Mouse (Mus musculus): ENCODE measurements at regions not wholly inside any gene's neighbourhood (a gene's known extent, or its start where the extent isn't known, plus 50 kb on each side); places are given as distances from the start of the nearest gene placed in this dataset.
A peak's percentile ranks its signal among the peaks of the same experiment; 100 is the strongest.

GRCm38 (mm10) chr2:135525779-135526178 is 133.0 kb upstream of the Plcb4 start:
- no peak overlapping the region for H3K4me2 ChIP-seq
- 85% methylated on average over 1 of the region's 1 CpGs for WGBS (ENCODE audit: insufficient replicate concordance)
- no peak overlapping the region for H3K9ac ChIP-seq (ENCODE audit: low read depth, low read length)
- H3K4me3 ChIP-seq (ENCODE audit: low read depth, low read length): no peak overlapping the region
- H3K36me3 ChIP-seq (ENCODE audit: control insufficient read depth, insufficient read depth, low read length): no peaks in the 10 kb centered on the region
- no peaks in the 10 kb centered on the region for H3K9me3 ChIP-seq (replicated peaks; ENCODE audit: control insufficient read depth, low read length)
- ATAC-seq (replicated peaks; ENCODE audit: insufficient number of reproducible peaks, low FRiP score, low TSS enrichment): no peak
- no peaks in the 10 kb centered on the region for H3K4me1 ChIP-seq (ENCODE audit: control insufficient read depth, insufficient read depth, low read length)
- H3K27me3 ChIP-seq (ENCODE audit: control insufficient read depth, insufficient read depth, low read length): no peaks in the 10 kb centered on the region
- no peak overlapping the region for H3K27ac ChIP-seq (ENCODE audit: low read depth, low read length)

- H3K4me1 ChIP-seq (ENCODE audit: control insufficient read depth, insufficient read depth, low read length): no peaks in the 10 kb centered on the region
- WGBS (ENCODE audit: insufficient replicate concordance): 65% methylated on average over 3 of the region's 3 CpGs
- no peak overlapping the region for H3K9ac ChIP-seq (ENCODE audit: low read depth, low read length)
- no peak overlapping the region for H3K4me3 ChIP-seq (ENCODE audit: low read depth, low read length)
- H3K27me3 ChIP-seq (ENCODE audit: control insufficient read depth, insufficient read depth, low read length): no peaks in the 10 kb centered on the region
- H3K36me3 ChIP-seq (ENCODE audit: control insufficient read depth, insufficient read depth, low read length): no peaks in the 10 kb centered on the region
- peaks cover 3% of the 10 kb centered on the region; the same call in 1 of the 2 replicates for H3K9me3 ChIP-seq (replicated peaks; ENCODE audit: control insufficient read depth, low read length)
- no peak overlapping the region for H3K27ac ChIP-seq (ENCODE audit: low read depth, low read length)
- no peak overlapping the region for H3K4me2 ChIP-seq
- ATAC-seq (replicated peaks; ENCODE audit: insufficient number of reproducible peaks, low FRiP score, low TSS enrichment): no peak
These were observed 129.2 kb upstream of the Plcb4 start for GRCm38 (mm10) chr2:135529619-135530018.

- no peak overlapping the region for H3K9ac ChIP-seq (ENCODE audit: low read depth, low read length)
- H3K4me1 ChIP-seq (ENCODE audit: control insufficient read depth, insufficient read depth, low read length): peaks cover 14% of the 10 kb centered on the region; the same call in 1 of the 2 replicates
- WGBS (ENCODE audit: insufficient replicate concordance): 18% methylated on average over 11 of the region's 11 CpGs
- H3K9me3 ChIP-seq (replicated peaks; ENCODE audit: control insufficient read depth, low read length): peaks cover 3% of the 10 kb centered on the region; the same call in 1 of the 2 replicates
- H3K27me3 ChIP-seq (ENCODE audit: control insufficient read depth, insufficient read depth, low read length): no peaks in the 10 kb centered on the region
- peak; percentile 70 for ATAC-seq (replicated peaks; ENCODE audit: insufficient number of reproducible peaks, low FRiP score, low TSS enrichment)
- H3K4me2 ChIP-seq: peak overlapping the region; percentile 57
- H3K4me3 ChIP-seq (ENCODE audit: low read depth, low read length): 0 out of 2 replicates have a peak overlapping the region, but pooled peaks have one; percentile 11
- H3K36me3 ChIP-seq (ENCODE audit: control insufficient read depth, insufficient read depth, low read length): no peaks in the 10 kb centered on the region
- H3K27ac ChIP-seq (ENCODE audit: low read depth, low read length): peak overlapping the region; percentile 91
These were observed 122.4 kb upstream of the Plcb4 start for GRCm38 (mm10) chr2:135536303-135536871.

- Histone ChIP-seq H3K36me3 (ENCODE audit: control insufficient read depth, insufficient read depth, low read length) (no peaks in the 10 kb centered on the region), H3K9me3 (replicated peaks; ENCODE audit: control insufficient read depth, low read length) (peaks cover under 1% of the 10 kb centered on the region; the same call in 1 of the 2 replicates), H3K4me2 (no peak overlapping the region), H3K9ac (ENCODE audit: low read depth, low read length) (no peak overlapping the region), H3K4me3 (ENCODE audit: low read depth, low read length) (no peak overlapping the region), H3K4me1 (ENCODE audit: control insufficient read depth, insufficient read depth, low read length) (peaks cover 14% of the 10 kb centered on the region; the same call in 1 of the 2 replicates), H3K27ac (ENCODE audit: low read depth, low read length) (peak overlapping the region; percentile 91; the same call in 1 of the 2 replicates), H3K27me3 (ENCODE audit: control insufficient read depth, insufficient read depth, low read length) (no peaks in the 10 kb centered on the region)
- ATAC-seq (replicated peaks; ENCODE audit: insufficient number of reproducible peaks, low FRiP score, low TSS enrichment): no peak
- 79% methylated on average over 2 of the region's 2 CpGs for WGBS (ENCODE audit: insufficient replicate concordance)
These were observed 120.8 kb upstream of the Plcb4 start for GRCm38 (mm10) chr2:135538022-135538421.

- Histone ChIP-seq H3K27me3 (ENCODE audit: control insufficient read depth, insufficient read depth, low read length) (no peaks in the 10 kb centered on the region), H3K4me3 (ENCODE audit: low read depth, low read length) (no peak overlapping the region), H3K4me1 (ENCODE audit: control insufficient read depth, insufficient read depth, low read length) (peaks cover 12% of the 10 kb centered on the region; the same call in 1 of the 2 replicates), H3K4me2 (no peak overlapping the region), H3K9ac (ENCODE audit: low read depth, low read length) (no peak overlapping the region), H3K36me3 (ENCODE audit: control insufficient read depth, insufficient read depth, low read length) (no peaks in the 10 kb centered on the region), H3K9me3 (replicated peaks; ENCODE audit: control insufficient read depth, low read length) (no peaks in the 10 kb centered on the region), H3K27ac (ENCODE audit: low read depth, low read length) (no peak overlapping the region)
- ATAC-seq (replicated peaks; ENCODE audit: insufficient number of reproducible peaks, low FRiP score, low TSS enrichment): no peak
- 77% methylated on average over 2 of the region's 2 CpGs for WGBS (ENCODE audit: insufficient replicate concordance)
These were observed 117.8 kb upstream of the Plcb4 start for GRCm38 (mm10) chr2:135541058-135541457.

- H3K4me3 ChIP-seq (ENCODE audit: low read depth, low read length): no peak overlapping the region
- no peaks in the 10 kb centered on the region for H3K9me3 ChIP-seq (replicated peaks; ENCODE audit: control insufficient read depth, low read length)
- H3K4me2 ChIP-seq: no peak overlapping the region
- no peak for ATAC-seq (replicated peaks; ENCODE audit: insufficient number of reproducible peaks, low FRiP score, low TSS enrichment)
- H3K9ac ChIP-seq (ENCODE audit: low read depth, low read length): no peak overlapping the region
- no peaks in the 10 kb centered on the region for H3K36me3 ChIP-seq (ENCODE audit: control insufficient read depth, insufficient read depth, low read length)
- H3K27ac ChIP-seq (ENCODE audit: low read depth, low read length): no peak overlapping the region
- no peaks in the 10 kb centered on the region for H3K27me3 ChIP-seq (ENCODE audit: control insufficient read depth, insufficient read depth, low read length)
- H3K4me1 ChIP-seq (ENCODE audit: control insufficient read depth, insufficient read depth, low read length): peaks cover 9% of the 10 kb centered on the region; the same call in 1 of the 2 replicates
These were observed 116.9 kb upstream of the Plcb4 start for GRCm38 (mm10) chr2:135541930-135542329.

GRCm38 (mm10) chr2:135544882-135545281 is 113.9 kb upstream of the Plcb4 start:
- H3K4me2 ChIP-seq: no peak overlapping the region
- H3K4me1 ChIP-seq (ENCODE audit: control insufficient read depth, insufficient read depth, low read length): no peaks in the 10 kb centered on the region
- H3K9ac ChIP-seq (ENCODE audit: low read depth, low read length): no peak overlapping the region
- H3K36me3 ChIP-seq (ENCODE audit: control insufficient read depth, insufficient read depth, low read length): no peaks in the 10 kb centered on the region
- no peaks in the 10 kb centered on the region for H3K27me3 ChIP-seq (ENCODE audit: control insufficient read depth, insufficient read depth, low read length)
- ATAC-seq (replicated peaks; ENCODE audit: insufficient number of reproducible peaks, low FRiP score, low TSS enrichment): no peak
- no peak overlapping the region for H3K27ac ChIP-seq (ENCODE audit: low read depth, low read length)
- no peaks in the 10 kb centered on the region for H3K9me3 ChIP-seq (replicated peaks; ENCODE audit: control insufficient read depth, low read length)
- no peak overlapping the region for H3K4me3 ChIP-seq (ENCODE audit: low read depth, low read length)

GRCm38 (mm10) chr2:135547966-135548365 is 110.8 kb upstream of the Plcb4 start:
- H3K4me3 ChIP-seq (ENCODE audit: low read depth, low read length): no peak overlapping the region
- H3K4me1 ChIP-seq (ENCODE audit: control insufficient read depth, insufficient read depth, low read length): no peaks in the 10 kb centered on the region
- H3K36me3 ChIP-seq (ENCODE audit: control insufficient read depth, insufficient read depth, low read length): no peaks in the 10 kb centered on the region
- no peak overlapping the region for H3K27ac ChIP-seq (ENCODE audit: low read depth, low read length)
- no peaks in the 10 kb centered on the region for H3K9me3 ChIP-seq (replicated peaks; ENCODE audit: control insufficient read depth, low read length)
- no peak overlapping the region for H3K9ac ChIP-seq (ENCODE audit: low read depth, low read length)
- no peak for ATAC-seq (replicated peaks; ENCODE audit: insufficient number of reproducible peaks, low FRiP score, low TSS enrichment)
- no peaks in the 10 kb centered on the region for H3K27me3 ChIP-seq (ENCODE audit: control insufficient read depth, insufficient read depth, low read length)
- no peak overlapping the region for H3K4me2 ChIP-seq
- 82% methylated on average over 3 of the region's 3 CpGs for WGBS (ENCODE audit: insufficient replicate concordance)

GRCm38 (mm10) chr2:135553031-135553430 is 105.8 kb upstream of the Plcb4 start:
- H3K9ac ChIP-seq (ENCODE audit: low read depth, low read length): no peak overlapping the region
- 37% methylated on average over 3 of the region's 3 CpGs for WGBS (ENCODE audit: insufficient replicate concordance)
- H3K27ac ChIP-seq (ENCODE audit: low read depth, low read length): no peak overlapping the region
- no peaks in the 10 kb centered on the region for H3K4me1 ChIP-seq (ENCODE audit: control insufficient read depth, insufficient read depth, low read length)
- H3K9me3 ChIP-seq (replicated peaks; ENCODE audit: control insufficient read depth, low read length): no peaks in the 10 kb centered on the region
- H3K27me3 ChIP-seq (ENCODE audit: control insufficient read depth, insufficient read depth, low read length): no peaks in the 10 kb centered on the region
- H3K36me3 ChIP-seq (ENCODE audit: control insufficient read depth, insufficient read depth, low read length): no peaks in the 10 kb centered on the region
- H3K4me3 ChIP-seq (ENCODE audit: low read depth, low read length): no peak overlapping the region
- no peak for ATAC-seq (replicated peaks; ENCODE audit: insufficient number of reproducible peaks, low FRiP score, low TSS enrichment)
- H3K4me2 ChIP-seq: no peak overlapping the region

All from heart, embryonic 11.5 days (tissue).